Mouse (Mus musculus): ENCODE results near the gene Mxd1. TPM values are rescaled to one million over a fixed set of nuclear protein-coding genes. Genes with fewer than 3 reads are reported as not detected.

Mxd1 gene
- polyA plus RNA-seq, 1 experiment: 31.4 TPM

DNA sequence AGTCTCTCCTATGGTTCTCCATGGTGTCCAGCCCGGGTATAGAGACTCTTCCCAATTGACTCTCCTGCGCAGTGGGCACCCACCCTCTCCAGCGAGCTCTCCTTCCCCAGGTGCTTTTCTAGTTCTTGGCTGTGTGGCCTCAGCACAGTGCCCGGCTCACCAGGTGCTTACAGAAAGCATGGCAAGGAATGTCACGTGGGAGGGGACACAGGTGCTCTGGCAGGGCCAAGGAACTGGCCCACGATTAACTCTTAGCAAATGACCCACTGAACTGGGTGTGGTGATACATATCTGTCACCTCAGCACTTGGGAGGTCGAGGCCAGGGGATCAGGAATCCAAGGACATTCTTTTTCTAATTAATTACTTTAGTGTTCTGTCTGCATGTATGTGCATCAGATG lies 22.8 kb downstream of the Mxd1 start:
- Histone ChIP-seq H3K27me3 (ENCODE audit: control insufficient read depth, insufficient read depth, low read length) (no peaks in the 10 kb centered on the region), H3K36me3 (ENCODE audit: control insufficient read depth, insufficient read depth, low read length) (peaks cover 2% of the 10 kb centered on the region), H3K4me1 (ENCODE audit: control insufficient read depth, insufficient read depth, low read length) (no peaks in the 10 kb centered on the region), H3K4me3 (ENCODE audit: control insufficient read depth, low read depth, low read length) (no peak overlapping the region), H3K27ac (ENCODE audit: control insufficient read depth, insufficient read depth, low read depth, low read length) (no peak overlapping the region)
- TF ChIP-seq POLR2A (IDR thresholded peaks at IDR 0.05; ENCODE audit: control insufficient read depth, low read depth, low read length): no peak
- TF ChIP-seq CTCF (IDR thresholded peaks at IDR 0.05; ENCODE audit: control insufficient read depth, insufficient read depth, insufficient replicate concordance, low read depth, low read length): no peak

DNA sequence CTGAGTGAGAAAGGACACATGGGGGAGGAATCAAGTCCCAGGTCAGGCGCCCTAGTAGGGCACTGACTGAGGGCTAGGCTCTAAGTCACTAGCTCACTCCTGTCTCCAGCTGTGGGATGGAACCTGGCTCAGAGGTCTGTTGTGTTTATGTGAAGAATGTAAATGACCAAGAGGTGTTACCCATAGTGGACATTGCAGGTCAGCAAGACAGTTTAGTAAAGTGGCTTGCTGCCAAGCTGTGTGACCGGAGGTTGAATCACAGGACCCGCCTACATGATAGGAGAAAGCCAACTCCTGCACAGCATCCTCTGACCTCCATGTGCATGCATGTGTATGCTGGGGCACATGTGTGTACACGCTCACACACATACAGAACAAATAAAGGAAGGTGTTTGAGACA lies 23.4 kb downstream of the Mxd1 start:
- no peak overlapping the region for H3K4me3 ChIP-seq (ENCODE audit: control insufficient read depth, low read depth, low read length)
- no peaks in the 10 kb centered on the region for H3K4me1 ChIP-seq (ENCODE audit: control insufficient read depth, insufficient read depth, low read length)
- H3K27me3 ChIP-seq (ENCODE audit: control insufficient read depth, insufficient read depth, low read length): no peaks in the 10 kb centered on the region
- TF ChIP-seq CTCF (IDR thresholded peaks at IDR 0.05; ENCODE audit: control insufficient read depth, insufficient read depth, insufficient replicate concordance, low read depth, low read length) (no peak), POLR2A (IDR thresholded peaks at IDR 0.05; ENCODE audit: control insufficient read depth, low read depth, low read length) (no peak)
- H3K36me3 ChIP-seq (ENCODE audit: control insufficient read depth, insufficient read depth, low read length): peaks cover 2% of the 10 kb centered on the region
- no peak overlapping the region for H3K27ac ChIP-seq (ENCODE audit: control insufficient read depth, insufficient read depth, low read depth, low read length)

- TF ChIP-seq POLR2A (IDR thresholded peaks at IDR 0.05; ENCODE audit: control insufficient read depth, low read depth, low read length) (no peak), CTCF (IDR thresholded peaks at IDR 0.05; ENCODE audit: control insufficient read depth, insufficient read depth, insufficient replicate concordance, low read depth, low read length) (no peak)
- no peaks in the 10 kb centered on the region for H3K4me1 ChIP-seq (ENCODE audit: control insufficient read depth, insufficient read depth, low read length)
- no peak overlapping the region for H3K27ac ChIP-seq (ENCODE audit: control insufficient read depth, insufficient read depth, low read depth, low read length)
- no peak overlapping the region for H3K4me3 ChIP-seq (ENCODE audit: control insufficient read depth, low read depth, low read length)
- peaks cover 2% of the 10 kb centered on the region for H3K36me3 ChIP-seq (ENCODE audit: control insufficient read depth, insufficient read depth, low read length)
- no peaks in the 10 kb centered on the region for H3K27me3 ChIP-seq (ENCODE audit: control insufficient read depth, insufficient read depth, low read length)
These were observed 24.1 kb downstream of the Mxd1 start for GRCm38 (mm10) chr6:86644775-86645400.

DNA sequence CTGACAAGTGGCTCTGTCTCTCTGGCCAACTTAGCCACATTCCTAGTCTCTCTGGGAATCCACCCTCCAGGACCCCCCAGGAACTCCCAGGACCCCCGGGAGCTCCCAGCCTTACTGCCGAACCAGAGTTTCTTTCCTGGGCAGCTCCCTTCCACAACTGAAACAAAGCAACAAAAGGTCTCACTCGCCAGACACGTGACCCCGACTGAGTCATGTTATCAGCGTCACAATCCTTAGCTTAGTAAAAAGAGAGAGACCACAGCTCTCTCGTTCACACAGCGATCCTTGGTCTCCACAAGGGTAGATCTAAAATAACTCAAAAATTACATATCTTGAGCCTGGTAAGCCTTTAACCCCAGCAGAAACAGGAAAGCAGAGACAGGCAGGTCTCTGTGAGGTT lies 27.2 kb downstream of the Mxd1 start:
- Histone ChIP-seq H3K27ac (ENCODE audit: control insufficient read depth, insufficient read depth, low read depth, low read length) (no peak overlapping the region), H3K27me3 (ENCODE audit: control insufficient read depth, insufficient read depth, low read length) (no peaks in the 10 kb centered on the region), H3K4me1 (ENCODE audit: control insufficient read depth, insufficient read depth, low read length) (no peaks in the 10 kb centered on the region), H3K36me3 (ENCODE audit: control insufficient read depth, insufficient read depth, low read length) (no peaks in the 10 kb centered on the region), H3K4me3 (ENCODE audit: control insufficient read depth, low read depth, low read length) (no peak overlapping the region)
- TF ChIP-seq CTCF (IDR thresholded peaks at IDR 0.05; ENCODE audit: control insufficient read depth, insufficient read depth, insufficient replicate concordance, low read depth, low read length) (no peak), POLR2A (IDR thresholded peaks at IDR 0.05; ENCODE audit: control insufficient read depth, low read depth, low read length) (no peak)

GRCm38 (mm10) chr6:86640776-86641175 lies 28.2 kb downstream of the Mxd1 start:
- no peak overlapping the region for H3K27ac ChIP-seq (ENCODE audit: control insufficient read depth, insufficient read depth, low read depth, low read length)
- H3K4me3 ChIP-seq (ENCODE audit: control insufficient read depth, low read depth, low read length): no peak overlapping the region
- H3K36me3 ChIP-seq (ENCODE audit: control insufficient read depth, insufficient read depth, low read length): no peaks in the 10 kb centered on the region
- no peak for TF ChIP-seq CTCF (IDR thresholded peaks at IDR 0.05; ENCODE audit: control insufficient read depth, insufficient read depth, insufficient replicate concordance, low read depth, low read length)
- TF ChIP-seq POLR2A (IDR thresholded peaks at IDR 0.05; ENCODE audit: control insufficient read depth, low read depth, low read length): no peak
- H3K27me3 ChIP-seq (ENCODE audit: control insufficient read depth, insufficient read depth, low read length): no peaks in the 10 kb centered on the region
- H3K4me1 ChIP-seq (ENCODE audit: control insufficient read depth, insufficient read depth, low read length): no peaks in the 10 kb centered on the region

- no peak overlapping the region for H3K4me3 ChIP-seq (ENCODE audit: control insufficient read depth, low read depth, low read length)
- no peak overlapping the region for H3K27ac ChIP-seq (ENCODE audit: control insufficient read depth, insufficient read depth, low read depth, low read length)
- TF ChIP-seq CTCF (IDR thresholded peaks at IDR 0.05; ENCODE audit: control insufficient read depth, insufficient read depth, insufficient replicate concordance, low read depth, low read length): no peak
- no peak for TF ChIP-seq POLR2A (IDR thresholded peaks at IDR 0.05; ENCODE audit: control insufficient read depth, low read depth, low read length)
- H3K4me1 ChIP-seq (ENCODE audit: control insufficient read depth, insufficient read depth, low read length): no peaks in the 10 kb centered on the region
- H3K27me3 ChIP-seq (ENCODE audit: control insufficient read depth, insufficient read depth, low read length): no peaks in the 10 kb centered on the region
- no peaks in the 10 kb centered on the region for H3K36me3 ChIP-seq (ENCODE audit: control insufficient read depth, insufficient read depth, low read length)
These were observed 28.8 kb downstream of the Mxd1 start for GRCm38 (mm10) chr6:86640161-86640560.

DNA sequence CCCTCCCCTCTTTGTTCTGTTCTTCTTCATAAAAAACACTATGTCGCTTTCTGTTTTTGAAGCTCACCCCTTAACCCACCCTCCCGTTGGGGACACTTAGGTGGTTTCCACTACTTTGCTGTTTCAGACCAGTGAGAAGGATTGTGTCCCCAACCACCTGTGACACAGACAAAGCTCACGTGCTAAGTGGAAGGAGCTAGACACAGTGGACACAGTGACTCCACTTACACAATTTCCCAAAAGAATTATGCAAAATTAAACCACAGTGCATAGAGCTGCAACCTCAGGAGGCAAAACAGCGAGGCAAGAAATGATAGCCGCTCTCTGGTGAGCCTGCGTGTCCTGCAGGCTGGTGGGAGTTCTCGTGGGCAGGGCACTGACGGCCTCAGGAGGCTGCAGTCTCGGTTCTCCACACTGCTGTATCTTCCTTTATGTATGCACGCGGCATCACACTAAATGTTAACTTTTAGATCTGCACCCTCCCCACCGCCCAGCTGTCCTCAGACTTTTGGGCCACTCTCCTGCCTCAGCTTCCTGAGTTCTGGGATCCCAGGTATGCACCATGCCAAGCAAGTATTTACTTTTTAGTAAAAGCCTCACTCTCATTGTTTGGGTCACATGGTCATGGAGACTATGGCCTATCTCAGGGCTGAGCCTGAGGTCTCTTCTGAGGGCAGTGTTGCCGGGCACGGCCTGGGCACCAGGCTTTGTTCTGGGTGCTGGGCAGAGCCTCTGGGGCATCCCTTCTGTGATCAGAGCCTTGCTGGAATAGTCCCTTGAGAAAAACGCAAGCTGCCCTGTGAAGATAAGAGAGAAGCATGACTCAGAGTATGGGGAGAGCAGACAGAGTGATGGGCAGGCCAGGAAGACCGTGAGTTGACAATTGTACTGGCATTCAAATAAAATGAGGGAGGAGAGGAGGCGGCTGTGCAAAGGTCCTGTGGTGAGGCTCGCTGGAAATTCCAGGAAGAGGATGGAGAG lies 29.5 kb downstream of the Mxd1 start:
- Histone ChIP-seq H3K27me3 (ENCODE audit: control insufficient read depth, insufficient read depth, low read length) (no peaks in the 10 kb centered on the region), H3K27ac (ENCODE audit: control insufficient read depth, insufficient read depth, low read depth, low read length) (no peak overlapping the region), H3K4me3 (ENCODE audit: control insufficient read depth, low read depth, low read length) (no peak overlapping the region), H3K36me3 (ENCODE audit: control insufficient read depth, insufficient read depth, low read length) (no peaks in the 10 kb centered on the region), H3K4me1 (ENCODE audit: control insufficient read depth, insufficient read depth, low read length) (no peaks in the 10 kb centered on the region)
- no peak for TF ChIP-seq POLR2A (IDR thresholded peaks at IDR 0.05; ENCODE audit: control insufficient read depth, low read depth, low read length)
- no peak for TF ChIP-seq CTCF (IDR thresholded peaks at IDR 0.05; ENCODE audit: control insufficient read depth, insufficient read depth, insufficient replicate concordance, low read depth, low read length)

Data from testis, adult 2 months (tissue).